Mouse (Mus musculus): ENCODE data around the gene Rab3gap1. TPM values are rescaled to one million over a fixed set of nuclear protein-coding genes. Genes with fewer than 3 reads are reported as not detected.

Rab3gap1 gene
- polyA plus RNA-seq, 1 experiment, result 21.8 TPM

DNA sequence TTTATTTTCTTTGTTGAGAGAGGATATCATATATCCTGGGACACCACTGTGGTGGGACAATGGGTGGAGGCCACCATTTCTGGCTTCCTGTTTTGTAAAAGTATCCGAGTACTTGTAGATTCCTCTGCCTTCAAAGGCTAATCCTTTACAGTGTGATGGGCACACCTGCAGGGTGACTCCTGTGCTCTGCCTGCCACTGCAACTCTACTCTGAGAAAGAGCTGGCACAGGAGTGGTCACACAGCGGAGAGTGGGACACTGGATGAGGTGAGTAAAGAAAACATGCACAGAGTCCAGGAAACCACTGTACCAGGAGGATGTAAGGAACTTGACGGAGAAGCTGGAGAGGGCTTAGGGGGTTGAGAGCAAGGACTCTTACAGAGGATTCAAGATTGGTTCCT, 113.7 kb downstream of the Rab3gap1 start:
- DNase-seq (ENCODE audit: low read depth), result no peak

DNA sequence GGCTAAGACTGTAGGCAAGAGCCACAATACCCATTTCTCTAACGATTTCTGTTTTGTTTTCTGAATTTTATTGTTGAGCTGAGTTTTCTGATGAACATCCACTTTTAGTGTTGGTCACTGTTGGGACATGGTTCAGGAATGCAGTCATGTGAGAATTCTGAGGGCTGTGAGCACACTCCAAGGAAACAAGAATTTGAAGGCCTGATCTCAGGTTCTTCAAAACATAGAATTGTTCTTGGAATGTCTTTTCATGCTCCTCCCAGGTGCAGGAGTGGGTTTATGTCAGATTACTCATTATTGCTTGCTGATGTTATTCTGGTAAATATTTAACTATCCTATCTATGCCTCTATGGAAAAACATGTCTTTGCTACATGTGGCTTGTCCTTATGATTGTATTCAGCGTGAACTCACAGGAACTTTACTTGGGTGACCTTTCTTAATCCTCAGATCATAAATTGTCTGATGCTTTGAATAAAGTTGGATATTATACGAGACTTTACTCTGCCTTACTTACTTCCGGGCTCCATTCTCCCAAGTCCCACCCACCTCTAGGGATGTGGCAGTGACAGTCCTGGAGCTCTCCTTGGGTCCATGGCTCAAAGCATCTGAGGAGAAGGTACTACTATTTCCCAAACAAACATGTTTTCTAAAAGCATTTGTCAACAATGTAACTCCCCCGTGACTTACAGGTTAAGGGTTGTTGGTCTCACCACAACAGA, 114.9 kb downstream of the Rab3gap1 start:
- no peak for DNase-seq (ENCODE audit: low read depth)

DNA sequence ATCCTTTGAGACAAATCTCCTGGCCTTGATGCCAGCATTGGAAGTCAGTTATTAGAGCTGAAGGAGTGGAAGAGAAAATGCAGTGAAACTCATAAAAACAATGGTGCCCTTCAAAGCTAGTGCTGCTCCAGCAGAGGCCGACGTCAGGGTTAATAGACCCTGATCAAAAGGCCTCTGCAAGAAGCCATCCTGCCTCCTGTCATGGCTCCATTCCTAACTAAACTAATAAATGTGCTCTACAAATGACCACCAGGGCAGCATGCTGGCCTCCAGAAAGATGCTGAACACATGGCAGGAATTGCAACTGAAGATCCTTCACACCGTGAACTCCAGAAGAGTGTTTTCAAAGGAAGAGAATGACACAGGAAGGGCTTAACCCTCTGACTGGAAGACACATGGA, 116.8 kb downstream of the Rab3gap1 start:
- DNase-seq (ENCODE audit: low read depth), result no peak

DNA sequence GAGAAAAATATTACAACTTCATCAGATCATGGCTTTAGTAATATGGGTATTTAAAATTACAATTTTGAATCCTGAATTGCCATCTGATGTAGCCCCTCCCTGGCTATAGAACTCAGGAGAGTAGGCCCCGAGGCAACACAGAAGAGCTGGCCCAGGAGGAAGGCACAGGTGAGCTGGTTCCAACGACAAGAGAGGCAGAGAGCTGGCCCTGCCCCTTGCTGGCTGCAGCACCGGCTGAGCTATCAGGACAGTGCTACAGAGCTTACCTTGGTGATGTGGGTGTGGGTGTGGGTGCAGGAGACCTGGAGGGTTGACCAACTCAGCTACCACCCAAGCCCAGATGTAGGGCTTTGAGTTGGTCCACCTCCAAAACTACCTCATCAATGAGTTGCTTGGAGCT, 119.7 kb downstream of the Rab3gap1 start:
- no peak for DNase-seq (ENCODE audit: low read depth)

DNA sequence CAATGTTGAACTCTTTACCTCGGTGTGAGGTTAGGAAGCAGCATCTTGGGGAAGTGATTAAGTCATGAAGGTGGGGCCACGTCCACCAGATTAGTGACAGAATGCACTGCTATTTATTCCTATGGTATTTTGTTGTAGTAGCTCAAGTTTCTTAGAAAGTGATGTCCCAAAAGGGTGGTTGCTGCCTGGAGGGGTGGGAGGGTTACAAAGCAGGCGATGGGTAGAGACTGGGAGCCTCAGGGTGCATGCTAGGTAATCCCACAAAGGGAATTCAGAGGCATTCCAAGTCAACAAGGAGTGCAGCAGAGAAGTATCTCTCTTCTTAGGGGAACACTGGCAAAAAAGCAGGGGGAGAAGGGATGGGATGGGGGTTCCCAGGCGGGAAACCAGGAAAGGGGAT, 120.8 kb downstream of the Rab3gap1 start:
- no peak for DNase-seq (ENCODE audit: low read depth)

DNA sequence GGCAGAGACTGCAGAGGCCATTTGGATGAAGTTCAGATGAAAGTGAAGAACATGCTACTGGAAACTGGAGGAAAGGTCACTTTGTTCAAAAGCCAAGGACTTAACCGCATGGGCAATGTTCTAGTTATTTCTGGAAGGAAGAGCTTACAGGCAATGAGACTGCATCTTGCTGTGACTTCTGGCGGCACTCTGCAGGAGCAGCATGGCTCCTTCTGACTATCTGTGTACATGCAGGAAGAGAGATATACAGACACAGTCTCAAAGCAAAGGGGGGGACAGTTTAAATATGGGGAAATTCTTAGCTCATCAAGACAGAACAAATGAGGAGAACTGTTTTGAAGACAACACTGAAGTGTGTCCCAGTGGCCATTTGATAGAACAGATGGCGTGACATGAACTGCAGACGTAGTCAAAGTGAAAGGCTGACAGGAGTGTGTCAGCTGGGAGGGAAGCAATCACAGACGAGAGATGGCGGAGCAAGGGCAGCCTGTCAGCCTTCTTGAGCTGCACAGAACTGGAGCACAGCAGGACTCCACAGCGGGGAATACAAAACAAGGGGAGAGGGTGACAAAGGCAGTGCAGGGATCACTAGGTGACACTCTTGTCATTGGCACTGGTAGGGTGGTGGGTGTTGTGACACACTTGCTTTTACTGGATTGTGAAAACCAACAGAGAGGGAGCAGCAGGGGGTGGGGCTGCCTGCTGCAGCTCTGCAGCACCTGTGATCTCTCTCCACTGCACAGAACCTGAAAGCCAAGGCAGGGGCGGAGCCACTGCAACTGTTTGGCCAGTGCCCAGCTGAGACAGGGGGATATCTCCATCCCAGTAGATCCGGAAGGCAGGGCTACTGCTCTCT, 121.5 kb downstream of the Rab3gap1 start:
- no peak for DNase-seq (ENCODE audit: low read depth)

Other genes starting within 250 kb of the Rab3gap1 start
- gene Tmem163, start 189.2 kb upstream of the Rab3gap1 start, polyA plus RNA-seq (2012; rRNA removed), result 0.09 and 0.30 TPM in 2 replicates
- gene Acmsd, start 139.4 kb upstream of the Rab3gap1 start, polyA plus RNA-seq (2012; rRNA removed), result not detected in 2 replicates
- gene Ccnt2, start 94.6 kb upstream of the Rab3gap1 start, polyA plus RNA-seq (2012; rRNA removed), result 24.7 and 25.3 TPM in 2 replicates
- gene Map3k19, start 13.7 kb upstream of the Rab3gap1 start, polyA plus RNA-seq (2012; rRNA removed), result 0.39 and 0.93 TPM in 2 replicates
- 1.5 and 1.7 TPM in 2 replicates for gene Zranb3, start 234.3 kb downstream of the Rab3gap1 start, polyA plus RNA-seq (2012; rRNA removed)
- gene R3hdm1, start 234.5 kb downstream of the Rab3gap1 start, polyA plus RNA-seq (2012; rRNA removed), result 24.4 and 26.7 TPM in 2 replicates